Mouse (Mus musculus): ENCODE data around the gene Pi4k2a.
A peak's percentile ranks its signal among the peaks of the same experiment; 100 is the strongest.

Gene Pi4k2a

GRCm38 (mm10) chr19:42137167-42137672 is 47.0 kb downstream of the Pi4k2a start:
- DNase-seq = no peak

GRCm38 (mm10) chr19:42138517-42139285 is 48.4 kb downstream of the Pi4k2a start:
- DNase-seq = no peak

GRCm38 (mm10) chr19:42139724-42140517 is 49.7 kb downstream of the Pi4k2a start:
- DNase-seq = no peak

GRCm38 (mm10) chr19:42141998-42142397 is 51.7 kb downstream of the Pi4k2a start:
- no peak for DNase-seq

- no peak for DNase-seq
Measured at GRCm38 (mm10) chr19:42142757-42143156, 52.5 kb downstream of the Pi4k2a start.

- no peak for DNase-seq
Measured at GRCm38 (mm10) chr19:42144067-42144466, 53.8 kb downstream of the Pi4k2a start.

GRCm38 (mm10) chr19:42144541-42145167 is 54.4 kb downstream of the Pi4k2a start:
- DNase-seq = peak; percentile 96

GRCm38 (mm10) chr19:42145210-42145609 is 54.9 kb downstream of the Pi4k2a start:
- DNase-seq = no peak

GRCm38 (mm10) chr19:42145731-42146130 is 55.5 kb downstream of the Pi4k2a start:
- no peak for DNase-seq

GRCm38 (mm10) chr19:42146276-42147010 is 56.2 kb downstream of the Pi4k2a start:
- no peak for DNase-seq

- peak; percentile 90 for DNase-seq
Measured at GRCm38 (mm10) chr19:42147170-42147768, 57.0 kb downstream of the Pi4k2a start, which contains the start of gene Marveld1. Gene Marveld1 (plus strand): TSS chr19:42147400.

GRCm38 (mm10) chr19:42147769-42148568 is 57.7 kb downstream of the Pi4k2a start:
- DNase-seq = peak; percentile 83

GRCm38 (mm10) chr19:42148569-42148860 is 58.2 kb downstream of the Pi4k2a start:
- DNase-seq = no peak

GRCm38 (mm10) chr19:42151990-42152389 is 61.7 kb downstream of the Pi4k2a start:
- DNase-seq = peak; percentile 92

- DNase-seq = no peak
Measured at GRCm38 (mm10) chr19:42157493-42158237, 67.4 kb downstream of the Pi4k2a start.

- no peak for DNase-seq
Measured at GRCm38 (mm10) chr19:42158246-42159017, 68.2 kb downstream of the Pi4k2a start.

GRCm38 (mm10) chr19:42163764-42164163 is 73.5 kb downstream of the Pi4k2a start, which contains the start of gene Zfyve27:
Gene Zfyve27 (plus strand): TSS chr19:42163951.
- no peak for DNase-seq

- no peak for DNase-seq
Measured at GRCm38 (mm10) chr19:42164188-42164587, 73.9 kb downstream of the Pi4k2a start.

GRCm38 (mm10) chr19:42166130-42166529 is 75.9 kb downstream of the Pi4k2a start:
- DNase-seq = peak; percentile 95

GRCm38 (mm10) chr19:42166766-42167165 is 76.5 kb downstream of the Pi4k2a start:
- DNase-seq = no peak

All from kidney, postnatal 10 days (tissue).